Mouse (Mus musculus): Measurements from ENCODE around the gene Spdef.

Gene Spdef

DNA sequence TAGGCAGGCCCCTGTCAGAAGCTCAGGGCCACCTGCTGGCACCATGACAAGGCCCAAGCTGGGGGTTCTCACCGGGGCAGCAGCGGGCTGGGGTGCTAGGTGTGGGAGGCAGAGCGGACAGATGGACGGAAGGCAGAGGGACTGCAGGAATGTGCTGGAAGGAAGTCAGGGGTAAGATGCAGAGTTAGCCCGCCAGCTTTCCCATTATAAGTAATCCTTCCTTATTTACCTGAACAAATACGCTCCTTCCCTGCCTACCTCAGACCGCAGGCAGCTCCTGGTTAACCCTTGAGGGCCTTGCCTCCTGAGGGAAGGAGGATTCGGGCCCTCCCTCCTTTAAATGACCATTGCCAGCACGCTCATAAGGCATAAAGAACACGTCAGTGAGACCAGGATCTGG is at the start of gene Spdef:
TSS of gene Spdef (minus strand) at position 186 of the 400 bp plus-strand sequence.
- no peak for DNase-seq (ENCODE audit: low spot score in 2 of 2)

DNA sequence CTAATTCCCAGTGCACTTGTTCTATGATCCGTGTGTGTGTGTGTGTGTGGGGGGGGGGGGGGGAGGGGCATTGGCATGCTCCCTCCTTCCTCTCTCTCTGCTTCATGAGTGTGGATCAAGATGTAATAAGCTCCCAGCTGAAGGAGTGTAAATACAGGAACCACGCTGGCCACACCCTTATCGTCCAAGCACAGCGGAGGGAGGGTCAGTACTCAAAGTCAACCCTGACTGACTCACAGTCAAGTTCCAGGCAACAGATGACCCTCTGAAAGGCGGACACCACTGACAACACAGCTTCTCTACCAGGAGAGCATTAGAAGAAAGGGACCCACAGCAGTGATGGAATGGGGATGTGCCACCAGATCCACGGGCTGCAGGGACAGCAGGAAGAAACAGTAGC is 49.1 kb upstream of the Spdef start:
- no peak for DNase-seq (ENCODE audit: low spot score in 2 of 2)

DNA sequence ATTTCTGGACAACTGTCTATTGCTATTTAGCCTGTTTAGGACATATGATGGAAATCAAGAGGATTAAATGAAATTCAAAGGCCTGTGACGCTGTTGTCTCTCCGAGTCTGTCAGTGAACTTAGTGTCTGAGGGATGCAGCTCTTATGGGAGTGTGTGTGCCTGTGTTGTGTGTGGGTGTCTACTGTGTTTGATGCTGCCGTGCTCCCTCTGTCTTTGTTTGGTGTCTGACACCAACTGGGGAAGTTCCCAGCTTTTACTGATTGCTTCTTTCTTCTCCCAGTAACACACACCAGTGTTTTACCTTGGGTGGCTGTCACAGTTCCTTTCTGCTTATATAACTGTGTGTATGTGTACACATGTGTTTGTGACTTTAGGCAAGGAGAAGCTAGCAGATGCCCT is 45.4 kb upstream of the Spdef start:
- DNase-seq (ENCODE audit: low spot score in 2 of 2), result no peak

DNA sequence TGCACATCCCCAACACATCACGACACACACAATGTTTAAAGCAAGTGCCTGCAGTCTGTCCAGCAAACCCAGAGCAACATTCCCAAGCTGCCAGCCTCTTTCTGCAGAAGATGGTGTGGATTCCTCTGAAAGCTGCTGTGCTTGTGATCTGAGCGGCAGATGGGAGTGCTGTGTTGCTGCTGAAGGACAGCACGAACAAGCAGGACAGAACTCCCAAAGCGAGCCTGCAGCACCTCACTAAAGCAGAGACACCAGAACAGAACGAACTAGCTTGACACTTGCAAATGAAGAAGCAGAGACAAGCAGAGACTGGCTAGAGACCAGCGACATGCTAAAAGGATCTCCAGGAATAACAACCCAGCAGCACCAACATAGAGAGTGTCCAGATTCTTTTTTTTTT is 42.9 kb upstream of the Spdef start:
- no peak for DNase-seq (ENCODE audit: low spot score in 2 of 2)

DNA sequence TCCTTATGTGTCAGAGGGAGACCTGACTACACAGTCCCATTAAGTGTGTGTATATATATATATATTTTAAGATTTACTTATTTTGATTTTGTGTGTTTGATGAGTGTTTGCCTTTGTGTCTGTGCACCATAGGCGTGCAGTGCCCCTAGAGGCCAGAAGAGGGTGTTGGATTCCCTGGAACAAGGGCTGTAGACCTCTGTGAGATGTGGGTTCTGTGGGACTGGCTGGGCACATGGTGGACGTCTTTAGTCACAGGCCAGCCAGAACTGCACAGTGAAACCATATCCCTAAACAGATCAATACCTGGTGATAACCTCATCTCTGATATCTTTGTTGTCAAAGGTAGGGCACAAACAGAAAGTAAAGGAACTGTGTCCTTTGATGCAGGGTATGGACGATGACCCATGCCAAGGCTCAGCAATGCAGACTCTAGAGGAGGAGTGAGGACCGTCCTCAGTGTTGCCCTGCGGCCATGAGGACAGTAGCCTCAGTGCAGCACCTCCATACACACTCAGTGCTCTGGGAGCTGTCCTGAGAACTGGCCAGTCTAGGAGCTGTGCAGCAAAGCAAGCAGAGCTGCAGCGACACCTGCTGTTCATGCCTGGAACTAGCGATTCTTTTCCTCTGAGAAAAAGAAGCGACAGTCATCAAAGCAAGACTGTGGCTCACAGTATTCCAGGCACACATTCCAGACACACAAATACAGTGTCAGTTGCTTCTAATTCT is 40.2 kb upstream of the Spdef start:
- DNase-seq (ENCODE audit: low spot score in 2 of 2), result peak in 1 of 2 experiments; percentile 66

DNA sequence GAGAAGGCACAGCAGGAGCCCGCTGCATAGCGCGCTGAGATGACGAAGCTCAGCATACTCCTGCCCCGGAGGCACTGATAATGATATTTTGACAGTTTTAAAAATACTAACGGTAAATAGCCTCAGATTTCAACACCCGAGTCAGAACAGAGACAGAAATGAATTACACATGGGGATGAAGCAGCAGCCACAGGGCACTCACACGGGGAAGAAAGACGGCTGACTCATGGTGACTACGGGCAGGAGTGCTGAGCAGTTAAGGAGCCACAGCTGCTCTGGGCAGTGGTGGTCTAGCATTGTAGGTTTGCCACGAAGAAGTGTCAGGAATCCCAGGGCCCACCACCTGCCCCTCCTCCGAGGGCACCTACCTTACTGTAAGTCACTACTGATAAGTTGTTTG is 38.8 kb upstream of the Spdef start:
- no peak for DNase-seq (ENCODE audit: low spot score in 2 of 2)

DNA sequence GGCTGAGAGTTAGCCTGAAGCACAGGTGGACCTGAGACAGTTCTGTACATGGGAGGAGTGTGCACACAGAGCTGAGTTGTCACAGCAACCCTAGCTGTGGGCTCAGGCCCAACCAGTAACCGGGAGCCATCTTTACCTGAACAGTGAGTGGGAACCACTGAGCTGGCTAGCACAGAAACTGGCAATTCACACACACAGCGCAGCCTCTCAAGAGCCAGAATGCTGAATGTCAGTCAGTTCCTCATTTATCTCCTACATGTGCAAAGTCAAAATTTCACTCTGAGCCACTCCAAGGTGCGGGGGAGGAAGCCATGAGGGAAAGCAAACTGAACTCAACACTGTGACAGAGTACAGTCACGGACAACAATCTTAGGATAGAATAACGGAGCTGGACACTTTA is 38.4 kb upstream of the Spdef start:
- no peak for DNase-seq (ENCODE audit: low spot score in 2 of 2)

DNA sequence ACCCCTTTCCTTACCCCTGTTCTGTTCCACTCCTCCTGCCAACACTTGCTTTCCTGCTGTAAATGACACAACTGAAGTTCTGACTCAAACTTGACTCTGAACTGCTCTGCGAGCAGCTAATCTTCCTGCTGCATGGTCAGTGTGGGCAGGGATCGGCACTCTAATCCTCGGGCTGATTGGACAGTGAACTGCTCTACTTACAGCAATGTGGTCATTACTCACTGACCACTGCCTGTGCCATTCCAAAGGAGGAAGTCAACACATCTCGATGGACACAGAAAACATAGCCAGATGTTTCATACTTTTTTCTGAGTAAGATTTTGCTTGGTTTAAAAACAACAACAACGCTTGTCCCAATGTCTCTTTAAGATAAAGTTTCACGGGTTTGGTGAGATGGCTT is 36.3 kb upstream of the Spdef start:
- no peak for DNase-seq (ENCODE audit: low spot score in 2 of 2)

DNA sequence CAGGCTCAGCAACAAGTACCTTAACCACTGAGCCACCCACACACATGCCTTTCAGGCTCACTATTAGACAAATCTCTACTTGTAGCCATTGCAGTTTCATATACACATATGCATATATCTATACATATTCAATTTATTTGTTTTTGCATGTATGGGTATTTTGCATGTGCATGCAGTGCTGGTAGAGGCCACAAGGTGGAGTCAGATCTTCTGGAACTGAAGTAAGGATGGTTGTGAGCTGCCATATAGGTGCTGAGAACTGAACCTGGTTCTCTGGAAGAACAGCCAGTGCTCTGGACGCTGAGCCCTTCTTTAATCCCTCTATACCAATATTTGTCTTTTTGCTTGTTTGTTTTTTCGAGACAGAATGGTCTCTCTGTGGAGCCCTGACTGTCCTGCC is 35.7 kb upstream of the Spdef start:
- no peak for DNase-seq (ENCODE audit: low spot score in 2 of 2)

DNA sequence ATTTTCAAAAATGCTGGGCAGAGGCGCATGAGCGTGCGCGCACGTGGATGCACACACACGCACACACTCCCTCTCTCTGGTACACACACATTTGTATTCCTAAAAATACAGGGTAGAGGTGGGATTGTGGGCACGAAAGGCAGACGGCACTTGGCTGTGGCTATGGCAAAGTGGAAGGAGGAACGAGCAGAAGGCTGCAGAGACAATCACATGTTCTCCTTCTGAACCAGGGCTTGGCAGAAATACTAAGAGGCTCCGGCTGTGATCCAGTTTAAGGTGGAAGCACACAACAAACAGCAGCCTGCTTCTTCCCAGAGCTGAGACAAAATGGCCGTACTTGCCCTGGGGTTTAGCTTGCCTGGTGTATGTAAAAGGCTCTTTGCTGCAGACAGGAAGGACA is 34.1 kb upstream of the Spdef start:
- DNase-seq (ENCODE audit: low spot score in 2 of 2), result no peak

DNA sequence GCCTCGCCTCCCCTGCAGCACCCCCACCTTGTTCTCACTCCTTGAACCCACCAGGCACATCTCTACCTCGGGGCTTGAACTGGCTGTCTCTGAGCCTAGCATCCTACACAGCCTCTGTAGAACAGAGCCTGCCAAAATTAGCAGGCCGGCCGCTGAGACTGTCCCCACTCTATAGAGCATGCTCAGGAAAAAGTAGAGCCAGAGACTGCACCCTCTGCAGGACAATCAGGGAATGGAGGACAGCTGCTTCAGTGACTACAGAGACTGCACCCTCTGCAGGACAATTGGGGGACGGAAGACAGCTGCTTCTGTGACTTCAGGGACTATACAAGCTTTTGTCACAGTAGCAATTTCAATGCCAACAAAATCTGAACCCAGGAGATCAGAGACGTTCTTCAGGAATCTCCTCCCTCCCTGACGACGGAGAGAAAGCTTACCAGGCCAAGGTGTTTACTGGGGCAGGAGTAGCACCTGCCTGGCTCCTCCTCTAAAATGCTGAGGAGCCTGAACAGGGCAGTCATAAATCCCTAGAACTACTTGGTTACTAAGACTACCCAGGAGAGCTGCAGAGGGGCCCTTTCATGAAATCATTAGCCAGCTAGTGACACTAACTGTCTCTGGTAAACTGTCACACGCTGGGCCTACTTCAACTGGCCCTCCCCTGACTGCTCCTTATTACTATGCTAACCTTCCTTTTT is 33.0 kb upstream of the Spdef start:
- peak; percentile 61 to 81 for DNase-seq (ENCODE audit: low spot score in 2 of 2)

DNA sequence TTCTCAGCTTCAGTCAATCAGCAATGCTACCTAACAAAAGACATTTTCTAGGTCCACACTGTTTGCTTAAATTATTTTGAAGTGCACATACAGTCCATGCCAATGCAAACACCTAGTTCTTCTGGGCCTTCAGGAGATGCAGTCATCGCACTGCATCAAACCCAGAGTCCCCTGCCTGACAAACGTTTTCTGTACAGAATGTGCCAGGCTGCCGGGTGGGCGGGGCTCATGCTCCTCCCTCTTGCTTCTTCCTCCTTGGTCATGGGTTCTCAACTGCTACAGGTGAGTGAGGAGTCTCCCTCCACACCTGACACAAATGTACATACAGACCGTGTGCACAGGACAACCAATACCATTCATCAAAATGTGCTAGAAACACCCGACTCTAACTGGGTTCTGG is 31.4 kb upstream of the Spdef start:
- DNase-seq (ENCODE audit: low spot score in 2 of 2), result no peak

DNA sequence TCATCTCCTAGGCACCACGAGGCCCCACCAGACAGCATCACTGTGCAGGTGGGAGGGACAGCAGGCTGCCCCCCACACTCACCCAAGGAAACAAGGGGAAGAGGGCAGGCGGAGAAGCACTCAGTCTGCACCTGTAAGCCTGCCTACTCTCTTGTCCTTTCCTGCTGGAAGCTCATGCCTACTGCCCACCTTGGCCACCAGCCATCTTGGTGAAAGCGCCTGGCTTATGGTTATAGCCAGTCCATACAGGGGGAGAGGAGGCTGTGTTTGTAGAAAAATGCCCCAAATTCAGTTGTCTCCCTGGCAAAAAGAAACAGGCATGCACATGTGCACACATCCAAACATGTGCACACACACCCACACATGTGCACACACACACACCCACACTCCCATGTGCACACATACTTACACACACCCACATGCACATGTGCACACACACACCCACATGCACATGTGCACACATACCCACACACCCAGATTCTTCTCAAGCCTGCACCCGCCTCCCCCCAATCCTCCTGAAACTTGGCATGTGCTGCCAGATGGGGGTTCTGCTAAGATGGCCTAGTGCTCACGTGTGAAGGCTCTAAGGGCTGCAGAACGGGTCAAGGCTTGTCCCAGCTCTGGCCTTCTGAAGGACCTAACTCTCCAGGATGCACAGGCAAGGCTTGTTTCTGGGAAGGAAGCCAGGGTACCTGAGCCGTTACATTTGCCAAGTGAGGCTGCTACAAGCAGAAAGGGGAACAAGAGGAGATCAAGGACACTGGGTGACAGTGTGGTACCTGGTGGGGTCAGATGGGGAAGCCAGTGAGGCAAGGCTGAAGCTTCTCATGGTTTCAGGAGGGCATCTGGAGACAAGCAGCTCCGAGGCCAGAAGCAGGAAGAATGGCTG is 22.8 kb upstream of the Spdef start:
- no peak for DNase-seq (ENCODE audit: low spot score in 2 of 2)

DNA sequence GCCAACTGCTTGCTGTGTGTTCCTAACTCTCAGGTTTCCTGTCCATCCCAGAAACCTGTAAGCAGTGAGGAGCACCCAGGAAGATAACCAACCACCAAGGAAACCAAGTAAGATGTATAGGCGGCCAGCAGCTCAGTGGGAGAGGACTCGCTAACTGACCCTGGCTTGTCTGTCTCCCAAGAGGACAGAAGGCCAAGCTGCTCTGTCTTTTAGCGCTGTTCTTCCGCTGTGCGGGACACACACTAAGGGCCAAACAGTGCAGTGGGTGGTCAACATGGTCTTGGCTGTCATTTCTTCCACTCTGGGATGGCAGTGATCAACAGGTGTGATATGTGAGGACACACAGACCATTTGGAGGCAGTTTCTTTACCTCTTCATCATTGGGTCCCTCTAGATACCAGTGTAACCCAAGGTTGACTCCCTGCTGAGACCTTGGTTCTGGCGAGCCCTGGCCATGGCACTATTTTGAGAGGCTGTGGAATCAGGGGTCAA is 21.7 kb upstream of the Spdef start:
- no peak for DNase-seq (ENCODE audit: low spot score in 2 of 2)

DNA sequence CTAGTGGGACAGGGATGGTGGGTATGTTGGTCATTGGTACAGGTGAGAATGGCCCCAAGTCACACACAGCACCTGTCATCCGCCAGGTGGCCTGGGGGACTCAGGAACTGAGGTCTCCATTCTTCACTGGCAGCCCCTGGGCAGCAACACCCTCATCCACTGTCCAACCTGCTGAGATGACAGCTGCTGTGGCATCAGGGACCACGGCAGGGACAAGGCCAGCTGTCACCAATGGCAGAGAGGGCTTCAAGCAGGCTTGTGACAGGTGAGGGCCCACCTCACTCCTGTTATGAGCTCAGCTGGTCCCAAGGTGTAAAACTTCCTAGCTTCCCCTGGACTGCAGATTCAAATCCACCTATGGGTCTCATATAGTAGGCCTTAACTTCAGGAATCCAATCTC is 19.4 kb upstream of the Spdef start:
- DNase-seq (ENCODE audit: low spot score in 2 of 2), result no peak

DNA sequence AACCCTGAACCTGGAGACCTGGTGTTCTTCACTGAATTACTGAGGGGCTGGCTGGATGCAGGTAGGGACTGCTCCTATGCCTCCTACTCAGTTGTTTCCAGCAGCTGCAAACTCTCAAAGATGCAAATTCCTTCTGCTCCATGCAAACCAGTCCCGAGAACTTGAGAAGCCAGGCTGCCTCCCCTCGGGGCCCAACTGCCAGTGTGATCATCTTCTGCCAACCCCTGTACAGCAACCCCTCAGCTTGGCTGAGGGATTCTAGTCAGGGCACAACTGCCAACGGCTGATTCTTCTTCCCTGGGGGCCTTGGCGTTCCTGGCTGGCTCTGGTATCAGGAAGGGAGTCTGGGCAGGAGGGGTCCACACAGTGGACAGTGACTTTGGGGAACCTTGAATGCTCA is 17.7 kb upstream of the Spdef start:
- no peak for DNase-seq (ENCODE audit: low spot score in 2 of 2)

DNA sequence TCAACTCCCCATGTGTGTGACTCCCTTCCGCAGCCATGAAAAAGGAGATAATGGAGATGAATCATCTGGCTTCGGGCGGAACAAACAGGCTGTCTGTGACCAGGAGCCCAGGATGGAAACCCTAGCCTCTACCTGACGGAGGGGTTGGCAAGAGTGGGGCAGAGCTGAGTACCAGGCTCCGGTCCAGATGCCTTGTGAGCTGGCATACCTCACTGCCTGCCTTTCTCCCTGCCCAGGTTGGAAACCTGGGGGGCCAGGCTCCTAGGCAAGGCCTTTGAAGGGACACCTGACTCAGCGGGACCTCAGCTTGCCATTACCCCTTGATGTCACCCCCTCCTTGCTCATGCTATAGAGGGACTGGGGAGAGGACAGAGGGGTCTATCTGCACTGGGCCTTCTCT is 12.2 kb upstream of the Spdef start:
- DNase-seq (ENCODE audit: low spot score in 2 of 2), result no peak

DNA sequence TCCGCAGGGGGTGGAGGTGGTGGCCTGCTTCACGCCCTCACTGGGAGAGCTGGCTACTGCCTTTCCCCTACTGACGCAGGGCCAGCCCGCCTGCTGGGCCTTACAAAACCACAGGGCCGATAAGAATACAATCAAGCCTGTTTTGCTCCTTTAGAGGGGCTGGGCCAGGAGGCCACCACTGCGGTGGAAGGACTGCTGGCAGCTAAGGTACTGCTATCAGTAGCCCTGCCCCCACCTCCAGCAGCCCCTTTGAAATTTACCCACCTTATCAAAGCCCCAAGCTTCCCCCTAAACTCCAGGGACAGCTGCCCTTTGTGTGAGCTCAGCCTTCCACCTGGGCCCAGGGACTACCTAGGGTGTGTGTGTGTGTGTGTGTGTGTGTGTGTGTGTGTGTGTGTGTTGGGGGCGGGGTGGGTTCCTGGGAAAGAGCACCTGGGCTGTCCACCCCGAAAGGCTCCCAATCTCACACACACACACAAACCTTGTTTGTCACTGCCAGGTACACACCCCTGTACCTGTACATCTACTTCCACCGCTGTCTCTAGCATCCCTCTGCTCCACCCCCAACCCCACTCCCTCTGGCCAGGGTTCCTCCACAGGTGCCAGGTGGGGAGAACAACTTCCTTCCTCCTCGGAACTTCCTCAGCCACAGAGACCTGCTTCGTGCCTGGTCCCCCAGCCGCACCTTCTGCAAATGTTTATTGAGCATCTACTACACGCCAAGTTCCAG is 5.8 kb upstream of the Spdef start:
- DNase-seq (ENCODE audit: low spot score in 2 of 2), result no peak

DNA sequence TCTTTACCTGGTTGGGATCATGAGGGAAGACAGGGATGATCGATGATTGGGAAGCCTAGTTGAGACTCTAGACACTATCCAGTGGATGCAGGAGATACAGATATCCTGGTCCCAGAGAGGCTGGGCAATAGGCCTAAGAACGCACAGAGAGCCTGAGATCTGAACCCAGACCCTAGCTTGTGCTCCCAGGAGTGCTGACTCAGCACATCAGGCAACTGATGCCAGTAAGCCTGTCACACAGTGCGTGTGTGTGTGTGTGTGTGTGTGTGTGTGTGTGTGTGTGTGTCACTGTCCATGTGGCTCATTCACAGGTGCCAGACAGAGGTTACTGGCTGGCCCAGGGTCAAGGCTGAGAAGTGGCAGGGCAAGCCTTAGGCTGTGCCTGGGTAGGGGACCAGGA is 3.9 kb upstream of the Spdef start:
- DNase-seq (ENCODE audit: low spot score in 2 of 2), result no peak

DNA sequence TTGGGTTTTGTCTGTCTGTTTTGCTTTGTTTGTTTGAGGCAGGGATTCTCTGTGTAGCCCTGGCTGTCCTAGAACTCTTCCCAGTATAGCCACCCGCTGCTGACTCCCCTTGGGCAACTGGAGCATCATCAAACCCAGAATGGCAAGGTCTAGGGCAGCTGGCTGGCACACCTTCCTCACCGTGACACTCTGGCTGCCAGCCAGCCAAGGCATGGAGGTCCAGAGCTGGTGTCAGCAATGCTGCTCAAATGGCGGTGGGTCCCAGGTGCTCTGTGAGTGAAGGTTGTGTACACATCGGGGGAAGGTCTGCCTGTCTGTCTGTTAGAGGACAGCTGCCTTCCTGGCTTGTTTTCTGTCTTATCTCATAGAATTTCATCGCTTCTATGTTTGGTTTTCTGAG is 3.4 kb upstream of the Spdef start:
- DNase-seq (ENCODE audit: low spot score in 2 of 2), result no peak

DNA sequence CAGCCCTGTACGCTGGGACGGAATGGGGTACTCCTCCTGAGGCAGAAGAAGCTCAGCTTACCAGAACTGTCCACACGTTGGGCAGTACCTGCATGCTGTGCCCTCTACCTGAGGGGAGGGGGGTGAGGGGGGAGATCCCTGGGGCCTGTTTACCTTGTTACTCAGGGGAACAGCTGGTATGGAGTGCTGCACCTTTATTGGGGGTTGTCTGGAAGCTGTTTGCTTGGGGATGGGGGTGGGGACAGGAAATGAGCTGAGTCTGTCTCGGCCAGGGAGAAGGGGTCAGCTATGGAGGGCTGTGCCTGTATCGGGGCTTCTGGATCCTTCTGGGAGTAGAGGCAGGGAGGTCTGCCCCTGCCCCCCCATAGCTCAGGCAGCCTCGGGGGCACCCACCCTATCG is 2.2 kb downstream of the Spdef start:
- DNase-seq (ENCODE audit: low spot score in 2 of 2), result no peak

DNA sequence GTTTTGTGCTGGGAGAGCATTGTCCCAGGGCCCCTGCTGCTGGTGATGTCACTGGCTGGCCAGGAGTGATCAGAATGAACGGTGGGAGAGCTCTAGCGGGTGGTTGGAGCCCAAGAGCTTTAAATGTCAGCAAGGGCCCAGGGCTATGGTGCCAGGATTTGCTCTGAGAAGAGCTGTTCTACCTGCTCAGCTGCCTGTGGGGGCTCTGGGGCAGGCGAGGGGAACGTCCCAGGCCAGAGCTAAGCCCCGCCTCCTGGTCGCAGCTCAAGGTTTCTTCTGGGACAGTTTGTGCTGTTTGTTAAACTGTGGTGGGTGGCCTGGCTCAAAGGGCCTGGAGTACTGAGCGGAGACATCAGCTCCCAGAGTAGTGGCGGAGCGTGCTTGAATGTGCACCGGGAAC is 3.3 kb downstream of the Spdef start:
- no peak for DNase-seq (ENCODE audit: low spot score in 2 of 2)
